Mouse (Mus musculus): ENCODE measurements at regions not wholly inside any gene's neighbourhood (a gene's known extent, or its start where the extent isn't known, plus 50 kb on each side); places are given as distances from the start of the nearest gene placed in this dataset.

- no peak for TF ChIP-seq CTCF (IDR thresholded peaks at IDR 0.05; ENCODE audit: borderline replicate concordance, extremely low read depth, insufficient read depth, insufficient read length)
- no peak for TF ChIP-seq POLR2A (IDR thresholded peaks at IDR 0.05; ENCODE audit: borderline replicate concordance, extremely low read depth, insufficient read depth, insufficient read length, poor library complexity, severe bottlenecking)
These were observed 86.5 kb upstream of the Tspan5 start for GRCm38 (mm10) chr3:138655479-138655878.
